Mouse (Mus musculus): Measurements from ENCODE around the gene Elmo1. TPM values are rescaled to one million over a fixed set of nuclear protein-coding genes. Genes with fewer than 3 reads are reported as not detected.

The Elmo1 gene
- total and polyA plus RNA-seq, 3 experiments, result 0.16 to 5.3 TPM; not detected in 1

GRCm38 (mm10) chr13:20200582-20200981 is 110.2 kb downstream of the Elmo1 start:
- no peak for DNase-seq (ENCODE audit: low spot score)
- no peaks in the 10 kb centered on the region for H3K27me3 ChIP-seq (ENCODE audit: insufficient read depth, low read length)
- no peaks in the 10 kb centered on the region for H3K4me1 ChIP-seq (ENCODE audit: insufficient read depth, low read depth, low read length)
- TF ChIP-seq TAL1 (conservative IDR thresholded peaks at IDR 0.05; ENCODE audit: low read depth, low read length), result no peak
- TF ChIP-seq CTCF (IDR thresholded peaks at IDR 0.05; ENCODE audit: low read depth, low read length), result no peak
- TF ChIP-seq GATA1 (IDR thresholded peaks at IDR 0.05; ENCODE audit: borderline replicate concordance, low read length), result no peak
- no peak for TF ChIP-seq GATA2 (IDR thresholded peaks at IDR 0.05; ENCODE audit: borderline replicate concordance, low read depth, low read length)
- no peak for TF ChIP-seq POLR2AphosphoS5 (IDR thresholded peaks at IDR 0.05; ENCODE audit: insufficient replicate concordance, low read depth, low read length)
- no peaks in the 10 kb centered on the region for H3K9me3 ChIP-seq (replicated peaks)
- ATAC-seq (ENCODE audit: extremely low read depth, insufficient number of reproducible peaks, low FRiP score, poor library complexity, severe bottlenecking), result no peak
- H3K36me3 ChIP-seq (replicated peaks), result no peaks in the 10 kb centered on the region
- no peak overlapping the region for H3K4me3 ChIP-seq (ENCODE audit: low read depth, low read length)

- DNase-seq (ENCODE audit: low spot score) (no peak), ATAC-seq (ENCODE audit: extremely low read depth, insufficient number of reproducible peaks, low FRiP score, poor library complexity, severe bottlenecking) (no peak)
- H3K27me3 ChIP-seq (ENCODE audit: insufficient read depth, low read length), result no peaks in the 10 kb centered on the region
- no peak for TF ChIP-seq POLR2AphosphoS5 (IDR thresholded peaks at IDR 0.05; ENCODE audit: insufficient replicate concordance, low read depth, low read length)
- no peak for TF ChIP-seq GATA2 (IDR thresholded peaks at IDR 0.05; ENCODE audit: borderline replicate concordance, low read depth, low read length)
- TF ChIP-seq CTCF (IDR thresholded peaks at IDR 0.05; ENCODE audit: low read depth, low read length), result no peak
- no peak for TF ChIP-seq GATA1 (IDR thresholded peaks at IDR 0.05; ENCODE audit: borderline replicate concordance, low read length)
- TF ChIP-seq TAL1 (conservative IDR thresholded peaks at IDR 0.05; ENCODE audit: low read depth, low read length), result no peak
- no peak overlapping the region for H3K4me3 ChIP-seq (ENCODE audit: low read depth, low read length)
- H3K9me3 ChIP-seq (replicated peaks), result no peaks in the 10 kb centered on the region
- H3K36me3 ChIP-seq (replicated peaks), result no peaks in the 10 kb centered on the region
- no peaks in the 10 kb centered on the region for H3K4me1 ChIP-seq (ENCODE audit: insufficient read depth, low read depth, low read length)
These were observed 112.2 kb downstream of the Elmo1 start for GRCm38 (mm10) chr13:20202617-20203016.

DNA sequence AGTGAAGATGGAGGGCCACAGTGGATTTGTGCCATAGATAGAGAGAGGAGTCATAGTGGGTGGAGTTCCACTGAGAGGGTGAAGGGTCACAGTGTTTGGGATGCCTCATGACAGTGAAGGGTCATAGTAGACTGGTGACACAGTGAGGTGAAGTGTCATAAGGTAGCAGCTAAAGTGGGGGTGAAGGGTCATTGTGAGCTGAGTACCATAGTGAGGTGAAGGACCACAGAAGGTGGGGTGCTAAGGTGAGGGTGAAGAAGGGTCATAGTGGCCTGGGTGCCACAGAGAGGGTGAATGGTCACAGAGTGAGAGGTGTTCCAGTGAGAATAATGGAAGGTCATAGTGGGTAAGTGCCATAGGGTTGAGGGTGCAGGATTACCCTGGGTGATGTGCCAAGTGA is 113.8 kb downstream of the Elmo1 start:
- H3K36me3 ChIP-seq (replicated peaks), result no peaks in the 10 kb centered on the region
- no peaks in the 10 kb centered on the region for H3K9me3 ChIP-seq (replicated peaks)
- TF ChIP-seq GATA1 (IDR thresholded peaks at IDR 0.05; ENCODE audit: borderline replicate concordance, low read length) (no peak), CTCF (IDR thresholded peaks at IDR 0.05; ENCODE audit: low read depth, low read length) (no peak), TAL1 (conservative IDR thresholded peaks at IDR 0.05; ENCODE audit: low read depth, low read length) (no peak), GATA2 (IDR thresholded peaks at IDR 0.05; ENCODE audit: borderline replicate concordance, low read depth, low read length) (no peak), POLR2AphosphoS5 (IDR thresholded peaks at IDR 0.05; ENCODE audit: insufficient replicate concordance, low read depth, low read length) (no peak)
- no peaks in the 10 kb centered on the region for H3K27me3 ChIP-seq (ENCODE audit: insufficient read depth, low read length)
- no peak overlapping the region for H3K4me3 ChIP-seq (ENCODE audit: low read depth, low read length)
- ATAC-seq (ENCODE audit: extremely low read depth, insufficient number of reproducible peaks, low FRiP score, poor library complexity, severe bottlenecking), result no peak
- no peaks in the 10 kb centered on the region for H3K4me1 ChIP-seq (ENCODE audit: insufficient read depth, low read depth, low read length)
- no peak for DNase-seq (ENCODE audit: low spot score)

DNA sequence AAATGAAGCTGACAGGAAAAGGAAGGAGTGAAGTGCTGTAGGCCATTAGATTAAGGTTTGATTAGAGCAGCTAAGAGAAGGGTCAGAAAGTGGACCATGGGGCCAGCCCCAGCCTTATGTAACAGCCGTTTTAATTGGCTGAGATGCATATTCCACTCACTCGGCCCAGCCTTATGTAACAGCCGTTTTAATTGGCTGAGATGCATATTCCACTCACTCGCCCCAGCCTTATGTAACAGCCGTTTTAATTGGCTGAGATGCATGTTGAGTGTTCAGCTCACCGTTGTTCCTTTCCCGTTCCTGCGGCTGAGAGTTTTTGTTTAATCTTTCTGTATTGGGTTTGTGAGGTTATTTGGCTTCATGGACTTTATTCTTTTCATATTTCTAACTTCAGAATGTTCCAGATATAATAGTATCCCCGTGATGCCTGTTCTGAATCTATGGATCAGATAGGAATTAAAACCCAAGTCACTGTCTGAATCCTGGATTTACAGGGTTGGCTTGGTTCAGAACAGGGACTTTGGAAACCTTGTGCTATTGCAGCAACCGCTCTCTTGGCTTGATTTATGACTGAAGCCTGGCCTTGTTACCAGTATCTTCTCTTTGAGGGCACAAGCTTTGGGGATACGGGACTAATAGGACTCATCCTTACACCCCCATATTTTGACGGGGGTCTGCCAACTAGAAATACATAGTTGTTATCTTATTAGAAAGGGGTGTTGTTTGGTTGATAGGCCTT is 114.8 kb downstream of the Elmo1 start:
- no peak for ATAC-seq (ENCODE audit: extremely low read depth, insufficient number of reproducible peaks, low FRiP score, poor library complexity, severe bottlenecking)
- Histone ChIP-seq H3K36me3 (replicated peaks) (no peaks in the 10 kb centered on the region), H3K4me3 (ENCODE audit: low read depth, low read length) (no peak overlapping the region), H3K4me1 (ENCODE audit: insufficient read depth, low read depth, low read length) (no peaks in the 10 kb centered on the region), H3K9me3 (replicated peaks) (no peaks in the 10 kb centered on the region), H3K27me3 (ENCODE audit: insufficient read depth, low read length) (no peaks in the 10 kb centered on the region)
- TF ChIP-seq CTCF (IDR thresholded peaks at IDR 0.05; ENCODE audit: low read depth, low read length), result no peak
- no peak for TF ChIP-seq POLR2AphosphoS5 (IDR thresholded peaks at IDR 0.05; ENCODE audit: insufficient replicate concordance, low read depth, low read length)
- no peak for TF ChIP-seq TAL1 (conservative IDR thresholded peaks at IDR 0.05; ENCODE audit: low read depth, low read length)
- TF ChIP-seq GATA2 (IDR thresholded peaks at IDR 0.05; ENCODE audit: borderline replicate concordance, low read depth, low read length), result no peak
- TF ChIP-seq GATA1 (IDR thresholded peaks at IDR 0.05; ENCODE audit: borderline replicate concordance, low read length), result no peak
- no peak for DNase-seq (ENCODE audit: low spot score)

GRCm38 (mm10) chr13:20205746-20206145 is 115.3 kb downstream of the Elmo1 start:
- H3K9me3 ChIP-seq (replicated peaks), result no peaks in the 10 kb centered on the region
- H3K4me3 ChIP-seq (ENCODE audit: low read depth, low read length), result no peak overlapping the region
- no peak for TF ChIP-seq TAL1 (conservative IDR thresholded peaks at IDR 0.05; ENCODE audit: low read depth, low read length)
- TF ChIP-seq GATA2 (IDR thresholded peaks at IDR 0.05; ENCODE audit: borderline replicate concordance, low read depth, low read length), result no peak
- no peak for TF ChIP-seq GATA1 (IDR thresholded peaks at IDR 0.05; ENCODE audit: borderline replicate concordance, low read length)
- TF ChIP-seq CTCF (IDR thresholded peaks at IDR 0.05; ENCODE audit: low read depth, low read length), result no peak
- TF ChIP-seq POLR2AphosphoS5 (IDR thresholded peaks at IDR 0.05; ENCODE audit: insufficient replicate concordance, low read depth, low read length), result no peak
- ATAC-seq (ENCODE audit: extremely low read depth, insufficient number of reproducible peaks, low FRiP score, poor library complexity, severe bottlenecking), result no peak
- no peaks in the 10 kb centered on the region for H3K4me1 ChIP-seq (ENCODE audit: insufficient read depth, low read depth, low read length)
- H3K36me3 ChIP-seq (replicated peaks), result no peaks in the 10 kb centered on the region
- no peak for DNase-seq (ENCODE audit: low spot score)
- no peaks in the 10 kb centered on the region for H3K27me3 ChIP-seq (ENCODE audit: insufficient read depth, low read length)

- TF ChIP-seq CTCF (IDR thresholded peaks at IDR 0.05; ENCODE audit: low read depth, low read length) (no peak), POLR2AphosphoS5 (IDR thresholded peaks at IDR 0.05; ENCODE audit: insufficient replicate concordance, low read depth, low read length) (no peak), GATA2 (IDR thresholded peaks at IDR 0.05; ENCODE audit: borderline replicate concordance, low read depth, low read length) (no peak), TAL1 (conservative IDR thresholded peaks at IDR 0.05; ENCODE audit: low read depth, low read length) (no peak), GATA1 (IDR thresholded peaks at IDR 0.05; ENCODE audit: borderline replicate concordance, low read length) (no peak)
- Histone ChIP-seq H3K36me3 (replicated peaks) (no peaks in the 10 kb centered on the region), H3K27me3 (ENCODE audit: insufficient read depth, low read length) (no peaks in the 10 kb centered on the region), H3K9me3 (replicated peaks) (no peaks in the 10 kb centered on the region), H3K4me1 (ENCODE audit: insufficient read depth, low read depth, low read length) (no peaks in the 10 kb centered on the region), H3K4me3 (ENCODE audit: low read depth, low read length) (no peak overlapping the region)
- no peak for DNase-seq (ENCODE audit: low spot score)
- no peak for ATAC-seq (ENCODE audit: extremely low read depth, insufficient number of reproducible peaks, low FRiP score, poor library complexity, severe bottlenecking)
These were observed 116.7 kb downstream of the Elmo1 start for GRCm38 (mm10) chr13:20207126-20207525.
